In genomic region chr5:138170936-138171561, GRCm38 (mm10) we compare ENCODE assay signal across 8 mouse cellular contexts. TPM values are rescaled to one million over a fixed set of nuclear protein-coding genes. Genes with fewer than 3 reads are reported as not detected.
DNase-seq lines count a peak whose midpoint lies in the region; ATAC-seq and TF ChIP-seq lines count a peak whose summit lies in the region.

No protein-coding gene starts in this region.

- H3K9me3 ChIP-seq in embryonic facial prominence, embryonic 14.5 days (ENCODE audit: control insufficient read depth, low read length) = no peaks in the 10 kb centered on the region
- no peaks in the 10 kb centered on the region for H3K9me3 ChIP-seq in limb, embryonic 14.5 days (ENCODE audit: control insufficient read depth, low read length)
- no peaks in the 10 kb centered on the region for H3K9me3 ChIP-seq in midbrain, postnatal 0 days (ENCODE audit: low read length)

- H3K36me3 ChIP-seq in embryonic facial prominence, embryonic 14.5 days (ENCODE audit: control insufficient read depth, insufficient read depth, low read length) = peaks cover 64% of the 10 kb centered on the region
- peaks cover 60% of the 10 kb centered on the region for H3K36me3 ChIP-seq in limb, embryonic 14.5 days (ENCODE audit: control insufficient read depth, insufficient read depth, low read length)
- peaks cover 32% of the 10 kb centered on the region for H3K36me3 ChIP-seq in midbrain, postnatal 0 days (ENCODE audit: insufficient read depth, low read length)

- WGBS in embryonic facial prominence, embryonic 14.5 days = under 1% methylated on average over 35 of the region's 47 CpGs
- WGBS in limb, embryonic 14.5 days = 1% methylated on average over 47 of the region's 47 CpGs
- under 1% methylated on average over 47 of the region's 47 CpGs for WGBS in midbrain, postnatal 0 days

- H3K4me2 ChIP-seq in embryonic facial prominence, embryonic 14.5 days (ENCODE audit: low read depth, low read length) = peak overlapping the region; percentile 86
- H3K4me2 ChIP-seq in limb, embryonic 14.5 days (replicated peaks; ENCODE audit: low read depth, low read length, severe bottlenecking) = peak overlapping the region; percentile 74
- H3K4me2 ChIP-seq in midbrain, postnatal 0 days (ENCODE audit: low read depth, low read length, poor library complexity, severe bottlenecking) = peak overlapping the region; percentile 98

- peaks cover 15% of the 10 kb centered on the region for H3K4me1 ChIP-seq in embryonic facial prominence, embryonic 14.5 days (ENCODE audit: control insufficient read depth, insufficient read depth, low read length)
- peaks cover 16% of the 10 kb centered on the region for H3K4me1 ChIP-seq in limb, embryonic 14.5 days (ENCODE audit: control insufficient read depth, insufficient read depth, low read length)
- H3K4me1 ChIP-seq in midbrain, postnatal 0 days (ENCODE audit: insufficient read depth, low read length) = peaks cover 10% of the 10 kb centered on the region; the same call in 1 of the 2 replicates

- H3K4me3 ChIP-seq in embryonic facial prominence, embryonic 14.5 days (ENCODE audit: low read depth, low read length) = peak overlapping the region; percentile 72
- peak overlapping the region; percentile 68 for H3K4me3 ChIP-seq in limb, embryonic 14.5 days (replicated peaks; ENCODE audit: low read length)
- peak overlapping the region; percentile 61 for H3K4me3 ChIP-seq in midbrain, postnatal 0 days (ENCODE audit: low read depth, low read length)

- peak; percentile 81; the same call in 1 of the 2 replicates for TF ChIP-seq POLR2A in limb, embryonic 14.5 days (IDR thresholded peaks at IDR 0.05; ENCODE audit: borderline replicate concordance, extremely low read depth, insufficient read depth, insufficient read length)

- no peaks in the 10 kb centered on the region for H3K27me3 ChIP-seq in embryonic facial prominence, embryonic 14.5 days (replicated peaks; ENCODE audit: control insufficient read depth, insufficient read depth, low read length)
- no peaks in the 10 kb centered on the region for H3K27me3 ChIP-seq in limb, embryonic 14.5 days (ENCODE audit: control insufficient read depth, insufficient read depth, low read length)
- no peaks in the 10 kb centered on the region for H3K27me3 ChIP-seq in midbrain, postnatal 0 days (ENCODE audit: insufficient read depth, low read length)

- ATAC-seq in embryonic facial prominence, embryonic 14.5 days (ENCODE audit: low read depth) = peak; percentile 83
- ATAC-seq in limb, embryonic 14.5 days (ENCODE audit: low FRiP score, low read depth) = peak; percentile 81
- peak; percentile 86 for ATAC-seq in midbrain, postnatal 0 days (ENCODE audit: low FRiP score)

- peak overlapping the region; percentile 93 for H3K27ac ChIP-seq in embryonic facial prominence, embryonic 14.5 days (replicated peaks; ENCODE audit: low read depth, low read length)
- H3K27ac ChIP-seq in limb, embryonic 14.5 days (replicated peaks; ENCODE audit: low read depth, low read length) = peak overlapping the region; percentile 90
- H3K27ac ChIP-seq in midbrain, postnatal 0 days (ENCODE audit: low read depth, low read length) = peak overlapping the region; percentile 82

- H3K9ac ChIP-seq in embryonic facial prominence, embryonic 14.5 days (ENCODE audit: low read depth, low read length) = peak overlapping the region; percentile 84
- peak overlapping the region; percentile 67 for H3K9ac ChIP-seq in limb, embryonic 14.5 days (ENCODE audit: low read depth, low read length, severe bottlenecking)
- H3K9ac ChIP-seq in midbrain, postnatal 0 days (replicated peaks; ENCODE audit: low read length, poor library complexity, severe bottlenecking) = peak overlapping the region; percentile 50; the same call in 1 of the 2 replicates

- peak; percentile 98 for DNase-seq in 3T3-L1 (ENCODE audit: low read depth, low spot score)
- DNase-seq in adrenal gland, postnatal 4 days (ENCODE audit: low spot score in 2 of 2) = peak; percentile 90 to 95
- peak; percentile 98 for DNase-seq in embryonic facial prominence, embryonic 14.5 days (ENCODE audit: low spot score)
- DNase-seq in heart, adult 8-10 months (ENCODE audit: low spot score) = peak; percentile 95
- peak; percentile 98 for DNase-seq in kidney, adult 9 months
- peak; percentile 96 for DNase-seq in limb, embryonic 14.5 days (ENCODE audit: low spot score)
- peak; percentile 98 for DNase-seq in midbrain, postnatal 0 days (ENCODE audit: low spot score)
- DNase-seq in spleen, postnatal 14 days (ENCODE audit: low spot score in 2 of 2) = peak; percentile 91 to 92

- TF ChIP-seq CTCF in midbrain, postnatal 0 days (IDR thresholded peaks at IDR 0.05) = peak; percentile 55

RNA-seq across cellular contexts. Expression of gene Ap4m1, which starts 0.8 kb away (rescaled TPM):
- total RNA-seq in adrenal gland, postnatal 4 days (2021) = 10 to 100 TPM; 46.0 to 47.2 TPM
- polyA plus RNA-seq in embryonic facial prominence, embryonic 14.5 days (2014; fragmentation: Nextera tagmentation; extraction: Ambion mirVana) = 17.5 and 18.9 TPM in 2 replicates
- 10 to 100 TPM in 1 of 4 experiments, 1 to 10 TPM in 3; 6.0 to 11.3 (median 7.6) TPM for total RNA-seq in heart, adult 8-10 months (2022)
- 73.4 and 107 TPM in 2 replicates for polyA plus RNA-seq in limb, embryonic 14.5 days (2012; rRNA removed)
- 18.6 and 19.9 TPM in 2 replicates for polyA plus RNA-seq in limb, embryonic 14.5 days (2014; fragmentation: Nextera tagmentation; extraction: Ambion mirVana)
- 60.8 and 62.6 TPM in 2 replicates for total RNA-seq in midbrain, postnatal 0 days (2014; rRNA removed)
- 17.2 and 17.5 TPM in 2 replicates for polyA plus RNA-seq in midbrain, postnatal 0 days (2015; fragmentation: Nextera tagmentation; extraction: Ambion mirVana)

RNA-seq across cellular contexts. Expression of gene Mcm7, which starts 1.2 kb away (rescaled TPM):
- total RNA-seq in adrenal gland, postnatal 4 days (2021) = 100 to 1,000 TPM; 102 to 116 TPM
- 120 and 138 TPM in 2 replicates for polyA plus RNA-seq in embryonic facial prominence, embryonic 14.5 days (2014; fragmentation: Nextera tagmentation; extraction: Ambion mirVana)
- total RNA-seq in heart, adult 8-10 months (2022) = 10 to 100 TPM in 1 of 4 experiments, 1 to 10 TPM in 3; 7.2 to 11.5 (median 8.2) TPM
- 136 and 149 TPM in 2 replicates for polyA plus RNA-seq in limb, embryonic 14.5 days (2012; rRNA removed)
- polyA plus RNA-seq in limb, embryonic 14.5 days (2014; fragmentation: Nextera tagmentation; extraction: Ambion mirVana) = 144 and 152 TPM in 2 replicates
- total RNA-seq in midbrain, postnatal 0 days (2014; rRNA removed) = 27.8 and 31.0 TPM in 2 replicates
- polyA plus RNA-seq in midbrain, postnatal 0 days (2015; fragmentation: Nextera tagmentation; extraction: Ambion mirVana) = 37.9 and 39.6 TPM in 2 replicates

RNA-seq across cellular contexts. Expression of gene Cops6, which starts 10.2 kb away (rescaled TPM):
- 100 to 1,000 TPM; 145 to 147 TPM for total RNA-seq in adrenal gland, postnatal 4 days (2021)
- 233 and 264 TPM in 2 replicates for polyA plus RNA-seq in embryonic facial prominence, embryonic 14.5 days (2014; fragmentation: Nextera tagmentation; extraction: Ambion mirVana)
- total RNA-seq in heart, adult 8-10 months (2022) = 100 to 1,000 TPM; 117 to 139 (median 133) TPM
- polyA plus RNA-seq in limb, embryonic 14.5 days (2012; rRNA removed) = 141 and 149 TPM in 2 replicates
- 262 and 267 TPM in 2 replicates for polyA plus RNA-seq in limb, embryonic 14.5 days (2014; fragmentation: Nextera tagmentation; extraction: Ambion mirVana)
- 50.9 and 54.3 TPM in 2 replicates for total RNA-seq in midbrain, postnatal 0 days (2014; rRNA removed)
- 283 and 299 TPM in 2 replicates for polyA plus RNA-seq in midbrain, postnatal 0 days (2015; fragmentation: Nextera tagmentation; extraction: Ambion mirVana)

RNA-seq across cellular contexts. Expression of gene Zfp113, which starts 15.5 kb away (rescaled TPM):
- 10 to 100 TPM; 19.5 to 21.6 TPM for total RNA-seq in adrenal gland, postnatal 4 days (2021)
- 11.6 and 13.4 TPM in 2 replicates for polyA plus RNA-seq in embryonic facial prominence, embryonic 14.5 days (2014; fragmentation: Nextera tagmentation; extraction: Ambion mirVana)
- total RNA-seq in heart, adult 8-10 months (2022) = 1 to 10 TPM; 6.2 to 8.5 (median 8.3) TPM
- 5.1 and 5.2 TPM in 2 replicates for polyA plus RNA-seq in limb, embryonic 14.5 days (2012; rRNA removed)
- polyA plus RNA-seq in limb, embryonic 14.5 days (2014; fragmentation: Nextera tagmentation; extraction: Ambion mirVana) = 11.3 and 12.6 TPM in 2 replicates
- total RNA-seq in midbrain, postnatal 0 days (2014; rRNA removed) = 6.4 and 7.2 TPM in 2 replicates
- 7.0 and 7.3 TPM in 2 replicates for polyA plus RNA-seq in midbrain, postnatal 0 days (2015; fragmentation: Nextera tagmentation; extraction: Ambion mirVana)

RNA-seq across cellular contexts. Expression of gene Taf6, which starts 16.2 kb away (rescaled TPM):
- total RNA-seq in adrenal gland, postnatal 4 days (2021) = 10 to 100 TPM; 35.6 to 39.2 TPM
- polyA plus RNA-seq in embryonic facial prominence, embryonic 14.5 days (2014; fragmentation: Nextera tagmentation; extraction: Ambion mirVana) = 70.4 and 75.8 TPM in 2 replicates
- total RNA-seq in heart, adult 8-10 months (2022) = 10 to 100 TPM; 32.6 to 34.7 (median 34.2) TPM
- polyA plus RNA-seq in limb, embryonic 14.5 days (2012; rRNA removed) = 90.0 and 109 TPM in 2 replicates
- polyA plus RNA-seq in limb, embryonic 14.5 days (2014; fragmentation: Nextera tagmentation; extraction: Ambion mirVana) = 75.6 and 86.0 TPM in 2 replicates
- total RNA-seq in midbrain, postnatal 0 days (2014; rRNA removed) = 61.1 and 90.3 TPM in 2 replicates
- polyA plus RNA-seq in midbrain, postnatal 0 days (2015; fragmentation: Nextera tagmentation; extraction: Ambion mirVana) = 49.0 and 49.8 TPM in 2 replicates

Comparison
In these comparisons a context has a peak if more than half of its experiments do, and no peak if none do; other contexts are left out.
1. Peak in every context shown above with its lines: DNase-seq, ATAC-seq, H3K4me3 ChIP-seq and H3K27ac ChIP-seq.